Mouse (Mus musculus): Measurements from ENCODE around the gene Elmsan1. TPM values are rescaled to one million over a fixed set of nuclear protein-coding genes. Genes with fewer than 3 reads are reported as not detected.
"Not testable (repeated sequence)": the region's sequence is repeated elsewhere in the genome, so short reads cannot be mapped to it uniquely, and the experiment has no call there.

Gene Elmsan1
- total RNA-seq (2021), result 10 to 100 TPM; 17.5 to 20.6 TPM
- long read RNA-seq, experiment 1, full-length matches to known transcripts, result 1 of 3 reads
- long read RNA-seq, experiment 1, partial matches to known transcripts, result 0 of 3 reads
- long read RNA-seq, experiment 1, other reads (novel, unspliced or antisense), result 2 of 3 reads
- long read RNA-seq, experiment 2, partial matches to known transcripts, result 0 of 4 reads
- long read RNA-seq, experiment 2, other reads (novel, unspliced or antisense), result 4 of 4 reads

DNA sequence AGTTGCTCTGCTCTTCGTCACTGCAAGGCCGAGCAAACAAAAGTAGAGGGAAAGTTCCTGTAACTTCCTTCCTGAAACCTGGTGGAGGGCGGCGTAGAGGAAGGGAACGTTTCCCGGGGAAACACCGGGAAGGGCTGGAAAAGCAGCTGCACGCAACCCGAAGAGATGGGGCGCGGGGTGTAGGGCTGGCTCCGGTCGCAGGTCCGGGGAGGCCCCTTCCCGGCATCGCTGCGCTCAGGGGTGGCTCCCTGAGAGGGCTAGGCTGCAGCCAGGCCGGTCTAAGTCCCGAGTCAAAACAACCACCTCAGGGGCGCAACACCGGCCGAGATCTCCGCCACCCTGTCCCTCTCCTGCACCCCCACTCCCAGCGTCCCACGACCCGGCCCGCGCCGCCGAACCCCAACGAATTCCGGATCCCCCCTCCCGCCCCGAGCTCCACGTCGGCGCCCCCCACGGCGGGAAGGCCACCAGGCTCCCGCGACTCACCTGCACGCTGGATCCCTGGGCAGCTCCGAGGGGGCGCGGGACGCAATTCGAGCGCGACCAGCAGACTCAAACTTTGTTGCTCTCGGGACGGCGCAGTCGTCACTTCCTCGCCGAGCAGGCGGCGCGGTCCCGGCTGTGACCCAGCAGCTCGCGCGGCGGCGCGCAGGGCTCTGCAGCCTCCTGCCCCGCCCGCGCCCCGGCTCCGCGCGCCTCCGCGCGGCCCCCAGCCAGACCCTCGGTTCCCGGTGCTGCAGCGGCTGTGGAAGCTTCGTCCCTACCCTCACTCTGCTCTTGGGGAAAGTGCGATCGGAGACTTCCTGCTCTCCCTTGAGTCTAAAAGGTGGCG is at the start of gene Elmsan1:
Elmsan1 (minus strand) TSS at position 593 of the 832 bp plus-strand sequence.
- DNase-seq (ENCODE audit: low spot score in 2 of 2), result peak; percentile 79 to 81

DNA sequence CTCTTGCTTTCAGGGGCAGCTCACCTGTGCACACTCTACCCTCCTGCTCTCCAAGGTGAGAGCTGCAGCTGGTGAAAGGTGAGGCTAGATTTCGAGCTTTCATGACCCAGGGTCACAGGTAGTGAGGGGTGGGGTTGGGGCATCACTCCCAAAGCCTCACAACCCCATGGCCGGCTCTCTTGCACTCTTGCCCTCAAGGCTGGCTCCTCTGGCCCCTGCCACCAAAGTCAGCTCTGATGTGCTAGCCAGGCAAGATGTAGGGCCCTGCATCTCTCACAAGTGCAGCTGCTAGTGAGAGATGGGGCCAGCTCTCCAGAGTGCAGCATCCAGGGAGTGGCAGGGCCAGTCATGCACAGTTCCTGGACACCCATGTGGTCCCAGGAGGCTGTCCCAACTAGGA is 48.6 kb upstream of the Elmsan1 start:
- DNase-seq (ENCODE audit: low spot score in 2 of 2), result no peak

DNA sequence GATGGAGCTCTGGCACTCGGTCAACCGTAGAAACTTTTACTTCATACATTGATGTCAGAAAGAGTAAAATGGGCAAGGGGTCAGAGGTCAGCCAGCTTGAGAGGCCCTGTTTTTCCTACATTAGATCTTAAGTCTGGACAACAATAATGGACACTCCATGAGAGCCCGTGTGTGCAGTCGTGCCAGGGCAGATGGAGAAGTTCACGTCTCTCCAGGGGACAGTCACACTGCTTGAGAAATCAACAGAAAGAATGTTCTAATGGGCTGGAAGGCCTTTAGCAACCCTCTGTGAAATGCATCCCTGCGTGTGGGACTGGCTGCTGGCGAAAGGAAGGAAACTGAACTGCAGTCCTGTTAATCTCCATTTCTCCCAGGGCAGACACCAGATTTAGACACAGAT is 41.7 kb upstream of the Elmsan1 start:
- DNase-seq (ENCODE audit: low spot score in 2 of 2), result no peak

DNA sequence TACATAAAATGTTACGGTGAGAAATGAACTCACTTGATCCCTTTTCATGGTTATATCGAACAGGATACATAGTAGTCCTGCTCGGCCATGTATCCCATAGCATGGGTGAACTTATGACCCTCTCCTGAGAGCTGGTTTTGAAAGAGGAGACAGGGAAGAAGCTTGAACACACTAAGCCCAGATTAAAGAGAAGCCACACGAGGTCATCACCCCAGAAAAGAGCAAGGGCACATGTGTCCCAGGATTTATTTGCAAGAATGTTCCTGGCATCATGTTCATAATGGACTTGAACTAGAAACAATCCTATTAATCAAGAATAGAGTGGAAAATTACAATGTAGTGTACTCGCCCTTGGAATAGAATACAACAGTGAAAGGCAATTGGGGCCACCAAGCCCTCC is 36.2 kb upstream of the Elmsan1 start:
- DNase-seq (ENCODE audit: low spot score in 2 of 2), result no peak

DNA sequence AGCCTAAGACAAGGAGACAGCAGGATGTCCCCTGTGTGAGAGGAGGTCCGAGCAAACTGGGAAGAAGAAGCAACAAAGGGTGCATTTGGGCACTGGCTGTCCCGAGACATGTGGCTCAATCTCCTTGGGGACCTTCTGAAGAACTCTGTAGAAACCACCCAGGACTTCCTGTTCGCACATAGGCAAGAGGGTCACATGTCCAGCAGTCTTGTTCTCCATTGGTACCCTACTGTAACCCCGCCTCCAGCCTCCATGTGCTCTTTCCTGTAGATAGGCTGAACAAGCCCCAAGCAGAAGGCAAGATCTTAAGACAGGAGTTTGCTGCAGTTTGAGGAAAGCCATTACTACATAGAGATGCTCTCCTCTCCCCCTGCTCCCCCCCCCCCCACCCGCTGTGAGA is 34.1 kb upstream of the Elmsan1 start:
- DNase-seq (ENCODE audit: low spot score in 2 of 2), result no peak

DNA sequence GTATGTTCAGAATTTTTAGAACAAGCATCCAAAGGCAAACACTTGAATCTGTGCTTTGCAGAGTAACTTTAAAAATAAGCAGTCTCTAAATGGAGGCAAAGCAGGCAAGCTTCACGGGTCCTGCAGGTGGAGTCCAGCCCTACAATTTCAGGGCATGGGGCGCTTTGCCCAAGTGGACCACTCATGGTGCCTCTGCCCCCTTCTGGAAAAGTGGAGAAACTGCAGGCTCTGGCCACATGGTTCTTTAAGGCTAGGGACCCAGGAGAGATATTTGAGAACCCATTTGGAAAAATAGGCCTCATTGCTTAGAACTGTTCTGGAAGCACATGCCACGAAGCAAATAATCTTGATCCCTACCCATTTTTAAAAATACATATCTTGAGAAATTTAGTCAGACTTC is 30.5 kb upstream of the Elmsan1 start:
- peak; percentile 50 to 59 for DNase-seq (ENCODE audit: low spot score in 2 of 2)

DNA sequence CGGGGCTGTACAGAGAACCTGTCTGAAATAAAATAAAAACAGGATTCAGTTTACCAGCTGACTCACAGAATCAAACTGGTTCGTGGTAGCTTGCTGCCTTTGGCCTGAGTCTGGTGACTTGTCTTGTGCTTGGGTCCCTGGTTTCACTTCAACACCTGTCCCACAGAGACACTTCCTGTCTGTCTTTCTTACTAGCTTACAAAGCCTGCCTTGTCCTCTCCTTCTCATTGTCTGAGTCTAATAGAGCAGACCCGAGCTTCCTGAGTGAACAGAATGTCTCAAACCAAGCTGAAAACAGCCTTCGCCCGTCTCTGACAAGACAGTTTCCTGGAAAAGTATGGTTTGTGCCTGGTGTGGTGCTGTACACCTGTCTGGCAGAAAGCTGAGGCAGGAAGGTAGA is 27.0 kb upstream of the Elmsan1 start:
- DNase-seq (ENCODE audit: low spot score in 2 of 2), result no peak

DNA sequence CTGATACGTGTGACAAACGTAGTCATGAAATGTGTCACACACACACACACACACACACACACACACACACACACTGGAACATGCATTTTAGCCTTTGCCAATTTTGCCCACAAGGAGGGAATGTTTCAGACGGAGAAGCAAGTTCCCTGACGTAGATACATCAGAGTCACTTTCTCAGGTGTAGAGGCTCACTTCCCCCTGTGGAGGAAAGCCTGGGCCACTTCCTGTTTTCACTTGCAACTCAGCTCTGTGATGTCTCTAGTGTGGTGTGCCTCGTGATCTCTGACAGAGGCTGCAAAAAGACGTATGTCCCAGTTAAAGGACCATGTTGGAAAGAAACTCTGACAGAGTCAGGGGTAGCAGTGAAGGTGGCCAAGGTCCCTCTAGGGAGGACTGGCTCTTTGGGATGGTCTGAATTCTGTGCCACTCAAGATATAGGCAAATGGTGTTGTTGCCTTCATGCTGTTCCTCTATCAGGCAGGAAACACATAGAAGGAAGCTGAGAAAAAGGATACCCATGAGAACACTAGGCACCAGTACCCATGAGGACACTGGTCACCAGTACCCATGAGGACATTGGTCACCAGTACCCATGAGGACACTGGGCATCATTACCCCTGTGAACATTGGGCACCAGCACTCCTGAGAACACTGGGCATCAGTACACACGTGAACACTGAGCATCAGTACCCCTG is 24.5 kb upstream of the Elmsan1 start:
- DNase-seq (ENCODE audit: low spot score in 2 of 2), result no peak

DNA sequence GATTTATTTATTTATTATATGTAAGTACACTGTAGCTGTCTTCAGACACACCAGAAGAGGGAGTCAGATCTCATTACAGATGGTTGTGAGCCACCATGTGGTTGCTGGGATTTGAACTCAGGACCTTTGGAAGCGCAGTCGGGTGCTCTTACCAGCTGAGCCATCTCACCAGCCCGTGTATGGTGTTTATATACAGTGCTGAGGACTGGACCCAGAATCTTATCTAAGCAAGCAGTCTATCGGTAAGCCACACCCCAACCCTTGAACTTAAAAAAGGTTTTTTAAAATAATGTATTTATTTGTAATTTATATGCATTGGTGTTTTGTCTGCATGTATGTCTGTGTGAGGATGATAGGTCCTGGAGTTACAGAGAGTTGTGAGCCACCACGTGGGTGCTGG is 18.4 kb upstream of the Elmsan1 start:
- not testable (repeated sequence) for DNase-seq (ENCODE audit: low spot score in 2 of 2)

DNA sequence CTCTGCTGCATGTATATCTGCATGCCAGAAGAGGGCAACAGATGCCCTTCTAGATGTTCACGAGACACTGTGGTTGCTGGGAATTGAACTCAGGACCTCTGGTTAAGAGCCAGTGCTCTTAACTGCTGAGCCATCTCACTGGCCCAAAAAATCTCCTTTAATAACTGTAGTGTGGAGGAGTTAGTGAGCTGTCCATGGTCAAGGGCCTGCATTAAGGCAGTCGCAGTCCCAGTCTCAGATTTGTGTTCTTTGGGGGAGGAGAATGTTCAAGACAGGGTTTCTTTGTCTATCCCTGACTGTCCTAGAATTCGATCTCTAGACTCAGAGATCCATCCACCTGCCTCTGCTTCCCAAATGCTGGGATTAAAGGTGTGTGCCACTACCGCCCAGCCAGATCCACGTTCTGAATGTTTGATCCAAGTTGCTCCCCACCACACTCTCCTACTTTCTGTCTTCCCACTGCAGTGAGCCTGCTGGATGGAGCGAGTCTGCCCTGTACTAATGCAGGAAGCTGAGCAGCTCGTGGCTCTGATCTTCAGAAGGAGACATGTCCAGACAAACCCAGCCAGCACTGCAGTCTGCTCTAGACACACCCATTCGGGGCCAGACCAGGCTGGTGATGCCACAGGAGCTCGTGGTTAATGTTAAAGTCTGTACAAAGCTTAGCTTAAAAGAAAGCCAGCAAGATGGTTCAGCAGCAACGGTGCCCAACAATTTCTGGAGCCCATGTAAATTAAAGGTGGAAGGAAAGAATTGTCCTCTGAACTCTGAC is 17.5 kb upstream of the Elmsan1 start:
- no peak for DNase-seq (ENCODE audit: low spot score in 2 of 2)

DNA sequence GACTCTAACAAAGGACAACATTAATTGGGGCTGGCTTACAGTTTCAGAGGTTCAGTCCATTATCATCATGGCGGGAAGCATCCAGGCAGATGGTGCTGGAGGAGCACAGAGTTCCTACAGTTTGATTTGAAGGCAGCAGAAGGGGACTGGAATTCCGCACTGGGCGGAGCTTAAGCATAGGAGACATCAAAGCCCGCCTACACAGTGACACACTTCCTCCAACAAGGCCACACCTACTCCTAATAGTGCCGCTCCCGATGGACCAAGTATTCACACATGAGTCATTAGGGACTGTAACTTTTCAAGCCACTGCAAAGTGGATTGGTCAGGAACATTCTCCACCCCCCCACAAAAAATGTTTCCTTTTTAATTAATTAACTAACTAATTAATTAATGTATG is 16.9 kb upstream of the Elmsan1 start:
- no peak for DNase-seq (ENCODE audit: low spot score in 2 of 2)

DNA sequence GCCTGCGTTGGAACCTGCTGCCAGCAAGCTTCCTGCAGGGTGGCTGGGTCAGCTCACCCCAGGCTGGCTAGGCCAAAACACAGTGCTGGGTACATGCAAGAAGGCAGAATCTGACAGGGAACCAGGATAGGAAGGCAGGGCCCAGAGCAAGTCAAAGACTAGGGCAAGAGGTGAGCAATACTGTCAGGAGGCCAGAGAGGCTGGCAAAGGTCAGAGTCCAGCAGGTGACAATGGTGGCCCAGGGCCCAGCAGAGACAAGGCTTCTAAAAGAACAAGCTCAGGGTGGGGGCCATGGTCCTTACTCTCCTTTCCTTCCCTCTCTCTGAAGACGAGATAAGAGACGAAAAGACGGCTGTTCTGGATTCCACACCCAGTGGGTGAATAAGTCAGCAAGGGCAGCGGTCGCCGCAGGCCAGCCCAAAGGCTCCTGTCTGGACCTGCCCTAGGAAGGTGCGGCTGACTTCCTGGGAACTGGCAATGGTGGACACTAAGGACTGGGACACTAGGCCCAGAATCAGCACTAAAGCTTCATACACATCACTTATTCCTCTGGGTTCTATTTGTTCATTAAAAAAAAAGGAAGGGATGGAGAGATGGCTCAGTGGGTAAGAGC is 14.9 kb upstream of the Elmsan1 start:
- no peak for DNase-seq (ENCODE audit: low spot score in 2 of 2)

DNA sequence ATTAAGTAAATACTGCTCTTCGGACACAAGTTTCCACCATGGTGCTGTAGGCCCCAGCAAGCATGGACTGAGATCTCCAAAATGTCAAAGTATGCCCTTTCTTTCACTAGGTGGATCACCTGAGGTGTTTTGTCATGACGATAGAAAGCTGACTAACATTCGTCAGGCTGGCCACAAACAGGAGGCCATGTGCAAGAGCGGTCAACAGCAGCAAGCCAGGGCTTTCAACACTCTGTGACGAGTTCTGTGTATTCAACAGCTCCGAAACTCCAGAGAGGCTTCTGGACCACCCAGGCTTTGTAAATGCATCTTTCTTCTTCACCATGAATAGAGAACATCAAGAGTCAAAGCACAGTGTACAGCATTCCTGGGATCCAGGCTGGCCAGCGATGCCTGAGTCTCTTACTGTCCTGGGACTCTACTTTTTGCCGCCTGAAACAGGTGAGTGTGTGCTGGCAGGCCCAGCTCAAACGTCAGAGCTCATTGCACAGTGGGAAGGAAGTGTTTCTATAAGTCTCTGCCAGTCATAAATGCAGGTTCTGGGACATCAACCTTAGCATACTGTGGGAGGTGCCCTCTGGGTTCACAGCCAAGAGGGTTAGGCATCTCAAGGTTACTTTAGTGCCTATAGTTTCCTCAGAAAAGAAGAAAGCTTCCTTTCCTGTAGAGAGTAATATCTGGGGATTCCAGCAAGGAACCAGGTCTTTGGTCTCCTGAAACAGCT is 7.6 kb upstream of the Elmsan1 start:
- no peak for DNase-seq (ENCODE audit: low spot score in 2 of 2)

DNA sequence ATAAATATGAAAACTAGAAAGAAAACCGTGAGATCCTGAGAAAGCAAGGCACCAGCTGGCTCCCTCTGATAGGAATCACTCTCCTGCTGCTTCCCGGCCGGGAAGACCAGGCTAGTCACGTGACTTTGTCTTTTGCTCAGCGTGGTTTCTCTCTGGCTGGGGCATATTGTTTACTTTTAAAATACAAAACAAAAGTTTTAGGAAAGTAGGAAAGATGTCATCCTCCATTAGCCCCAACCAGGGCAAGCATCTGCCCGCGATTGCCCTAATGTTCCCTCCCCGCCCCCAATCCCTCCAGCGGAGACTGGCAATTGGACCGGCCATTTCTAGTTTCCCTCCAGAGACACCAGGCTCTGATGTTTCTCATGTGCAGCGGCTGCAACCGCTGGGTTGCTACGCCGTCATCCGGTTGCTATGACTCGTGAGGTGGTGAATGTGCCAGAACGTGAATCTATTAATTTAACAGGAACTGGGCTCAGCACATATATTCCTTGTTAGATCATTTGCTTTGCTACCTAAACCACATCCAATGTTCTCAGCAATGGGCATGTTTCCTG is 3.8 kb upstream of the Elmsan1 start:
- DNase-seq (ENCODE audit: low spot score in 2 of 2), result peak; percentile 51 to 60

DNA sequence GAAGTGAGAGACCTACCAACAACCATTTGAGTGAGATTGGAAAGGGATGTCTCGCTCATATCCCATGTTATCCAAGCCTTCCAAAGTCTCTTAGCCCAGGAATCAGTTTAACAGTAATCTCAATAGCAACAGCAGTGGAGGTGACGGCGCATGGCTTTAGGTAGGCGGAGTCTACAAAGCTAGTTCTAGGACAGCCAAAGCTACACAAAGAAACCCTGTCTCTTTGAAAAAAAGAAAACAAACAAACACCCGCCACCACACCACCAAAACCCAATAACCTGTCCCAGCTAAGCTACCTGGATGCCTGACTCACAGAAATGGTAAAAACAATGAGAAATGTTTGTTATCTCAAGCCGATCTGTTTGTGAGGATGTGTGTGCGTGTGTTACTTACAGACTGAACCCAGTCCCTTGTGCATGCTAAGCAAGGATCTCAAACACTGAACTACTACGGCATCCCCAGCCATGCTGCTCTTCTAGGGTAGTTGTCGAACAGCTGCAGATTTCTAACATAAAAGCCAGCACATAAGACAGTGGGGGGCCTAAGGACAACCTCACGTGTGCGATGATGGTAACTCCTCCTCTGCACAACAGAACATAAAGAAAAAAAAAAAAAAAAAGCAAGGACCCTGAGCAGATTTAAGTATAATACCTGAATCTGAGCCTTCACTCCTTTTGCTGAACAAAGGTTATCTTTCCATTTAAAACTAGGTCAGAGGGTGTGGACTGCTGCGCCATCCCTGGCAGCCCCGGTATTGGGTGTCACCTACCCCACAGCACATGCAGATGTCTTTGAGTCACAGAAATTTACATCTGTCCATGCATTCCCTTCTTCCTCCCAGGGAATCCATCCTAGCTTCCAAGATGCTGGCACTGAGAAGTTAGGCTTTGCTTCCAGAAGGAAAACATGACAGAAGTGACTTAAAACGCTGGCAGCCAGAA is 2.5 kb upstream of the Elmsan1 start:
- DNase-seq (ENCODE audit: low spot score in 2 of 2), result no peak

DNA sequence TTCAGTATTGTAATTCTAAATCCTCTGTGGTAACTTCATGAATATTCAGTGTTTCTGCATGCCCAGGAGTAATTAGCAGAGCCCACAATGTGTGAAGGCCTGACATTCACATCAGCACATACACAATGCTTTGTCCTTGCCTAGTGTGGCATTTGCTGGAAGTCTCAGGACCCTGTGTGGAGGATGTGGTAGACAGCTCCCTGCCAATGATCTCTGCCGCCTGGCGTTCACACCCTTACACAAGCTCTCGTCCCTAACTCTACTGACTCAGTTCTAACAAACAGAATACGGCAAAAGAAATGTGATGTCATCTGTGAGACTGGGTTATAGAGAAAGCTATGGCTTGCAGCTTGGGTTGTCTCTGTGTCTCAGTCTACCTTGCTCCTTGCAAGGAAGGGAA is 1.8 kb upstream of the Elmsan1 start:
- no peak for DNase-seq (ENCODE audit: low spot score in 2 of 2)

DNA sequence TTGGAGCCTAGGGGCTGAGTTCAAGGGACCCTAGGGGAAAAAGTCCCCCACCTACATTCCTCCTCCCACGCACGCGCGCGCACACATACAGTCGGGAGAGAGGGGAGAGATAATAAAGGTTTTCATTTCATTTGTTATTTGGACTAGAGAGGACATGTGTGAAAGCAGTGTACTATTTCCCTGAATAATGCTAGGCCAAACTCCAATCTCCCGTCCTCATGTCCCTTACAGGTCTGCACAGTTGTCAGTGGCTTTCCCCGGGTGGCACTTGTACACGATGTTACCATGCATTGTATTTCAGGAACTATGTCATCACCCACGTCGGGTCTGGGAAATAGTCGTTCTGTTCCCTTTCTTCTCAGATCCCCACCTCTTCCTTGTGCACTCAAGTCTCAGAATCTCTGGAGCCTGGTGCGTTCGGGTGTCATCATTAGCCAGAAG is 460 bp upstream of the Elmsan1 start:
- DNase-seq (ENCODE audit: low spot score in 2 of 2), result peak in 1 of 2 experiments; percentile 30

DNA sequence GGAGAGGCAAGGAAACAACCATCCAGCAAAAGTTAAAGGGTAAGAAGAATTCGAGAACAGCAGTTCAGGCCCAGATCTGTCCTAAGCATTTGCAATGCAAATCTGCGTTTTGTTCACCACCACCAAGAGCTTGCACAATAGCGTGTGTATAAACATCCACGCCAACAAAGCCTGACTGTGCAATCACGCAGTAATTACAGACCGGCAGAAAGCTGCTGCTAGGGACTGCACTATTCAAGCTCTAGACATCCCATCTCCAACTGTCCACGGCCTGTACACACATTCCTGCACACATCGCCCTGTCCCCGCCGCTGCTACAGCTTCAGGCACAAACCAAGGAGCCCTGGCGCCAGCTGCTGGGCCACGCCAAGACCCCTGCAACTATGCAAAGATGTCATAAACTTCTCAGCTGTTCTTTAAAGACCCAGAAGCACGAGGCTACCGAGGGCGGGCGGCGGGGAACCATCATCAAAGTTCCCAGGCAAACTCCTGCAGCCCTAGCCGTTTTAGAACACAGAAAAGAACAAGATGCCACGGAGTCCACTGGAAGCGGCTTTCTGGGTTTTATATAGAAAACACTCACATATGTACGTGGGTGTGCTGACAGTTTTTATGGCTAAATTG is 1.1 kb downstream of the Elmsan1 start:
- DNase-seq (ENCODE audit: low spot score in 2 of 2), result no peak
